Comparison of ENCODE assay signal across 10 mouse cellular contexts in the genomic region with DNA sequence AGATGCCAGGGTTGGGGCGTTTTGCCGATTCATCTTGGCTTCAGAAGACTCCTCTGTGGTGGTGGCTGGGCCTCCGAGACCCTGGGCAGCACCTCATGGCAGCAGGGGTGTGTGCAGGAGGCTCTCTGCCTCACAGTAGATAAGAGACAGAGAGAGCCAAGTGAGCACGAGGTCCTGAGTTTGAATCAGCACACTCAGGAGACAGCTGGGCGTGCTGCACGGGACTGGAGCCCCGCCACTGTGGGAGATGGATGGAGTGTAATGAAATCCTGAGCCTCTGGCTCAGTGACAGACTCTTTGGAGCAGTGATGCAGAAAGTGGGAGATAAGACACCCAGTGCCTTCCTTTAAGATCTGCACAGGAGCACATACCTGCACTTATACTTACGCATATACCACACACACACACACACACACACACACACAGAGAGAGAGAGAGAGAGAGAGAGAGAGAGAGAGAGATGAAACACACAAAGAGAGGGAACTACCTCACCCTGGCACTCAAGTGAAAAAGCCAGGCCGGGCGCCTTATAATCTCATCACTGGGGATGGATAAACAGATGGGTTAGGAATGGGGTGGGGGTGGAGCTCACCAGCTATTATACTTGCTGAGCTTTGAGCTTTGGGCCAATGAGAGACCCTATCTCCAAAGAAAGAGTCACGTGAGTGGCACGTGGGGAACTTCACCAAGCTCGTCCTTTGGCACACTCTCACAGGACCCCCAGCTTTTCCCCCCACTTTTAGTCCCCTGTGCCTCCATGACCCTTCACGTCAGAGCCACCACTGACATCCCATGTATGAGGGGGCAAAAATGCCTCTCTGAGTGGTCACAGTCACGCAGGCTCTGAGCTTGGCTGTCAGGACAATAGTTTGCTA. TPM values are rescaled to one million over a fixed set of nuclear protein-coding genes. Genes with fewer than 3 reads are reported as not detected.
DNase-seq lines count a peak whose midpoint lies in the region; ATAC-seq lines count a peak whose summit lies in the region.
"Had no signal": no experiment of that assay in that cellular context is flagged by ENCODE, and none has a peak within 500 bp of the region (broad histone marks: within the 10 kb centered on the region; RNA-seq: fewer than 3 reads in every experiment).

No protein-coding gene starts in this region.

- H3K4me2 ChIP-seq in heart, embryonic 14.5 days (ENCODE audit: low read length): peak overlapping the region; percentile 21; the same call in 1 of the 2 replicates

- no peak for ATAC-seq in heart, embryonic 14.5 days (ENCODE audit: insufficient number of reproducible peaks, insufficient read depth, low FRiP score, low read depth)

- 54% methylated on average over 15 of the region's 15 CpGs for WGBS in heart, embryonic 14.5 days

- H3K4me3 ChIP-seq in heart, embryonic 14.5 days (ENCODE audit: control insufficient read depth in 1 of 2, insufficient read depth in 1 of 2, low read depth in 1 of 2, low read length in 2 of 2): no peak overlapping the region
- H3K4me3 ChIP-seq: megakaryocyte, embryonic 14.5 days had no signal

- H3K9me3 ChIP-seq in heart, embryonic 14.5 days (ENCODE audit: control insufficient read depth, low read length): no peaks in the 10 kb centered on the region

- intact Hi-C loops in left cerebral cortex, postnatal 4 days (cut with DNase I): loop anchor here (5.0 kb wide), 1 partner anchor 100 kb away; no protein-coding TSS in a partner anchor

- no peaks in the 10 kb centered on the region for H3K27me3 ChIP-seq in heart, embryonic 14.5 days (ENCODE audit: control insufficient read depth, insufficient read depth, low read length)

- H3K9ac ChIP-seq in heart, embryonic 14.5 days (ENCODE audit: low read length): 0 out of 2 replicates have a peak overlapping the region, but pooled peaks have one; percentile 21

- peak; percentile 52 to 62 for DNase-seq in cerebellum, postnatal 10 days
- DNase-seq in cerebellum, adult 9-11 months: no peak
- peak; percentile 27 for DNase-seq in left cerebral cortex, postnatal 4 days
- DNase-seq in left cerebral cortex, adult 9 months (ENCODE audit: low spot score in 2 of 2): no peak
- DNase-seq in lung, postnatal 25 days (ENCODE audit: low spot score): peak; percentile 12
- no peak for DNase-seq in MN1 (ENCODE audit: low spot score)
- no peak for DNase-seq in right cerebral cortex, postnatal 14 days

- peaks cover 26 to 36% of the 10 kb centered on the region in 2 experiments for H3K4me1 ChIP-seq in heart, embryonic 14.5 days (ENCODE audit: control insufficient read depth in 2 of 2, insufficient read depth in 2 of 2, low read length in 2 of 2)
- H3K4me1 ChIP-seq: megakaryocyte, embryonic 14.5 days had no signal

- no peaks in the 10 kb centered on the region for H3K36me3 ChIP-seq in heart, embryonic 14.5 days (ENCODE audit: control insufficient read depth, insufficient read depth, low read length)

- H3K27ac ChIP-seq in heart, embryonic 14.5 days (replicated peaks in 1 of 2; ENCODE audit: control insufficient read depth in 1 of 2, insufficient read depth in 1 of 2, low read depth in 2 of 2, low read length in 2 of 2): peak overlapping the region; percentile 73 to 77

RNA-seq across cellular contexts. Expression of gene Uaca, which starts 37.2 kb away (rescaled TPM):
- 10 to 100 TPM; 18.5 to 18.6 TPM for total RNA-seq in left cerebral cortex, postnatal 4 days (2021)
- polyA plus RNA-seq in heart, embryonic 14.5 days (2014; fragmentation: Nextera tagmentation; extraction: Ambion mirVana): 10.9 and 17.1 TPM in 2 replicates

RNA-seq across cellular contexts. Expression of gene Larp6, which starts 44.3 kb away (rescaled TPM):
- total RNA-seq in left cerebral cortex, postnatal 4 days (2021): 10 to 100 TPM; 29.4 to 29.5 TPM
- polyA plus RNA-seq in heart, embryonic 14.5 days (2014; fragmentation: Nextera tagmentation; extraction: Ambion mirVana): 0.61 and 0.68 TPM in 2 replicates
- total RNA-seq: neutrophil, adult 5-6 weeks had no signal

Comparison
In these comparisons a context has a peak if more than half of its experiments do, and no peak if none do; other contexts are left out.
1. DNase-seq: peak in cerebellum, postnatal 10 days (2 of 2), left cerebral cortex, postnatal 4 days (single experiment) and lung, postnatal 25 days (single experiment); none in cerebellum, adult 9-11 months (single experiment), left cerebral cortex, adult 9 months (0 of 2), MN1 (single experiment) and right cerebral cortex, postnatal 14 days (single experiment).